Mouse (Mus musculus) small intestine, adult 2 months (tissue): ENCODE results near the gene Gmnc.

Experiments
- CTCF ChIP-seq: fragments of 200-500 bp; IDR thresholded peaks from 2 replicates; pipeline ENCODE4 v1.5.1; 2012; ENCODE audit warnings: low read depth, mild to moderate bottlenecking, control low read depth, inconsistent platforms, low read length, moderate library complexity, mixed read lengths; ENCODE audit not compliant: insufficient replicate concordance, insufficient read length; ENCODE audit errors: extremely low read depth
- POLR2A ChIP-seq: fragments of 200-500 bp; IDR thresholded peaks from 2 replicates; pipeline ENCODE4 v1.6.1; 2012; ENCODE audit warnings: low read depth, mild to moderate bottlenecking, control low read depth, inconsistent platforms, low read length, moderate library complexity

DNA sequence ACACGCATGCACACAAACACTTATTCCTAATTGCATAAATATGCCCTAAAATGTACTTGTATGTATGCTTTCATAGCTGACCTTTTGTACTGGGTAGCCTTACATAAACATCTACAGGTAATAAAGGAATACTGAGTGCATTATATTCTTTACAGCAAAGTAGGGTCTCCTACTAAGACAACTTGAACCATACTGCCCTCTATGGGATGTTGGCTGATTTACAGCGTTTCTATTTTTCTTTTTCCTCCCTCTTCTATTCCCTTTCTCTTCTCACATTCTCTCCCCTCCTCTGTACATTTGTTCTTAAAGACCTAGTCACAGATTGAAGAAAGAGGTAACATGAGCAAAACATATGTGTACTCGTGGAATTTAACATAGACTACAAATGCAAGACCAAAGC is 9.3 kb downstream of the Gmnc start:
- TF ChIP-seq CTCF (no peak), POLR2A (no peak)
